Mouse (Mus musculus) heart, adult 2 months (tissue): ENCODE measurements around the gene Rbm44.

Experiments
- CTCF ChIP-seq: fragments of 200-600 bp; IDR thresholded peaks from 2 replicates; pipeline ENCODE4 v1.8.1; 2022; ENCODE audit warnings: antibody characterized with exemption, mild to moderate bottlenecking, moderate library complexity
- EP300 ChIP-seq: fragments of 200-500 bp; IDR thresholded peaks from 2 replicates; pipeline ENCODE4 v1.6.1; 2011; ENCODE audit warnings: low read depth, low read length, control low read depth; ENCODE audit not compliant: insufficient read depth
- POLR2A ChIP-seq: fragments of 200-500 bp; IDR thresholded peaks from 2 replicates; pipeline ENCODE4 v1.6.1; 2011; ENCODE audit warnings: mild to moderate bottlenecking, low read depth, low read length, control low read depth; ENCODE audit not compliant: insufficient read depth

GRCm38 (mm10) chr1:91180723-91181122 lies 35.8 kb downstream of the Rbm44 start:
- TF ChIP-seq POLR2A, result no peak
- no peak for TF ChIP-seq CTCF
- TF ChIP-seq EP300, result no peak
